Mouse (Mus musculus): Measurements from ENCODE around the gene Cxadr. TPM values are rescaled to one million over a fixed set of nuclear protein-coding genes. Genes with fewer than 3 reads are reported as not detected.
"Not testable (repeated sequence)": the region's sequence is repeated elsewhere in the genome, so short reads cannot be mapped to it uniquely, and the experiment has no call there.

Gene Cxadr
- polyA plus RNA-seq, 1 experiment = 0.67 TPM

DNA sequence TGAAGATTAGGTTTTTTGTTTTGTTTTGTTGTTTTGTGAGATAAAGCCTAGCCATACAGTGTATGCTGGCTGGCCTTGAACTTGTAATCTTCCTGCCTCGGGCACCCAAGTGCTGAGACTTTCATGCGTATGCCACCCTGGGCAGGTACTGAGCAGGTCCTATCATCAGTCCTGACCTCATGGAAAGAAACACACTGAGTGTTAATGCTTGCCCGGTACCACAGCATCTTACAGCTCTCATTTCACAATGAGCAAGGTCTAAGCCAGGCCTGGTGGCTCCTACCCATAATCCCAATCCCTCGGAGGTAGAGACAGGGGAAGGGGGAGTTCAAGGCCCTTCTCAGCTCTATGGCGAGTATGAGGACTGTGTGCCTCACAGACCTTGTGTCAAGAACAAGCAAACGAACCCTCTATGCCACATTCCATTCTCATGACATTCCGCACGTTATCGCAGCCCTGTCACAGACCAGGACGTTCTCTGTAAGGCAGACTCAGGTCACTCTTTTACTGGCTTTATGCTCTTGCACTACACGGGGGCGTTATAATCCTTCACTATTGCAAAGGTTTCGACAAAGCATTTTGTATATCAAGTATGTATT lies 46.1 kb downstream of the Cxadr start:
- Histone ChIP-seq H3K36me3 (ENCODE audit: control insufficient read depth, insufficient read depth) (no peaks in the 10 kb centered on the region), H3K4me2 (ENCODE audit: low read depth) (no peak overlapping the region), H3ac (ENCODE audit: control insufficient read depth, insufficient read length) (no peak overlapping the region), H3K79me2 (ENCODE audit: control insufficient read depth, insufficient read depth) (no peaks in the 10 kb centered on the region), H3K4me3 (no peak overlapping the region), H3K27me3 (ENCODE audit: control insufficient read depth, insufficient read depth, insufficient read length) (no peaks in the 10 kb centered on the region)
- TF ChIP-seq CEBPB (IDR thresholded peaks at IDR 0.05; ENCODE audit: insufficient read depth, poor library complexity, severe bottlenecking) (no peak), TCF3 (IDR thresholded peaks at IDR 0.05; ENCODE audit: insufficient read length, low read depth) (no peak), USF1 (IDR thresholded peaks at IDR 0.05; ENCODE audit: low read depth) (no peak), MAX (IDR thresholded peaks at IDR 0.05; ENCODE audit: low read depth) (no peak), E2F4 (IDR thresholded peaks at IDR 0.05; ENCODE audit: insufficient read depth) (no peak), MYOG (IDR thresholded peaks at IDR 0.05; ENCODE audit: control insufficient read depth in 1 of 3, insufficient read depth in 1 of 3, insufficient read length in 2 of 3, low read depth in 2 of 3) (no peak), REST (IDR thresholded peaks at IDR 0.05; ENCODE audit: insufficient read depth, insufficient read length) (no peak), POLR2AphosphoS2 (IDR thresholded peaks at IDR 0.05; ENCODE audit: insufficient read length, low read depth) (no peak), POLR2A (IDR thresholded peaks at IDR 0.05; ENCODE audit: insufficient read length, low read depth) (no peak), SRF (IDR thresholded peaks at IDR 0.05; ENCODE audit: control insufficient read depth, insufficient read length, low read depth) (no peak), MYOD1 (IDR thresholded peaks at IDR 0.05; ENCODE audit: control insufficient read depth in 1 of 3, insufficient read length in 2 of 3, low read depth in 2 of 3) (no peak), TCF12 (IDR thresholded peaks at IDR 0.05; ENCODE audit: insufficient read depth, poor library complexity, severe bottlenecking) (no peak)

GRCm38 (mm10) chr16:78357757-78358156 lies 56.5 kb downstream of the Cxadr start:
- H3K79me2 ChIP-seq (ENCODE audit: control insufficient read depth, insufficient read depth) = no peaks in the 10 kb centered on the region
- no peak overlapping the region for H3K4me3 ChIP-seq
- no peak overlapping the region for H3ac ChIP-seq (ENCODE audit: control insufficient read depth, insufficient read length)
- peaks cover 25% of the 10 kb centered on the region for H3K36me3 ChIP-seq (ENCODE audit: control insufficient read depth, insufficient read depth)
- no peaks in the 10 kb centered on the region for H3K27me3 ChIP-seq (ENCODE audit: control insufficient read depth, insufficient read depth, insufficient read length)
- H3K4me2 ChIP-seq (ENCODE audit: low read depth) = no peak overlapping the region
- no peak for TF ChIP-seq E2F4 (IDR thresholded peaks at IDR 0.05; ENCODE audit: insufficient read depth)

DNA sequence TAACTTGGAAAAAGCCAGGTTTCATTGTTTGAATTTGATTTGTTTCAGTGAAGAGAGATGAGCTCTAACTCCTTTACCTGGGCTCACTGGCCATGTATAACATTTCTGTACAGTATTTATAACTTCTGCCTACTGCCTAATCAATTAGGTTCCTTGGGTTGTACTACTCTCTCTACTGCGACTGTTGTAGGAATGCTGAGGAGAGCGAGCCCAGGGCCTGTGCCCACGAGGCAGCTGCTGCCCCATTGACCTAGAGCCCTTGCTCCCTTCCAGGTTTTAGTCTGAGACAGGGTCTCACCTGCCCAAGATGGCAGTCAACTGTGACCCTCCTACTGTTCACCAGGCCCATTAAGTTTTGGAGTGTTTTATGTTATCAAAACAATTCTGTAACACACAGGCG lies 60.2 kb downstream of the Cxadr start:
- H3K4me3 ChIP-seq = no peak overlapping the region
- H3K27me3 ChIP-seq (ENCODE audit: control insufficient read depth, insufficient read depth, insufficient read length) = no peaks in the 10 kb centered on the region
- TF ChIP-seq POLR2A (IDR thresholded peaks at IDR 0.05; ENCODE audit: insufficient read length, low read depth) (no peak), CEBPB (IDR thresholded peaks at IDR 0.05; ENCODE audit: insufficient read depth, poor library complexity, severe bottlenecking) (no peak), MAX (IDR thresholded peaks at IDR 0.05; ENCODE audit: low read depth) (no peak), MYOG (IDR thresholded peaks at IDR 0.05; ENCODE audit: control insufficient read depth in 1 of 3, insufficient read depth in 1 of 3, insufficient read length in 2 of 3, low read depth in 2 of 3) (no peak), E2F4 (IDR thresholded peaks at IDR 0.05; ENCODE audit: insufficient read depth) (no peak), SRF (IDR thresholded peaks at IDR 0.05; ENCODE audit: control insufficient read depth, insufficient read length, low read depth) (no peak), USF1 (IDR thresholded peaks at IDR 0.05; ENCODE audit: low read depth) (no peak), TCF12 (IDR thresholded peaks at IDR 0.05; ENCODE audit: insufficient read depth, poor library complexity, severe bottlenecking) (no peak), REST (IDR thresholded peaks at IDR 0.05; ENCODE audit: insufficient read depth, insufficient read length) (no peak), TCF3 (IDR thresholded peaks at IDR 0.05; ENCODE audit: insufficient read length, low read depth) (no peak), MYOD1 (IDR thresholded peaks at IDR 0.05; ENCODE audit: control insufficient read depth in 1 of 3, insufficient read length in 2 of 3, low read depth in 2 of 3) (no peak), POLR2AphosphoS2 (IDR thresholded peaks at IDR 0.05; ENCODE audit: insufficient read length, low read depth) (no peak)
- no peak overlapping the region for H3ac ChIP-seq (ENCODE audit: control insufficient read depth, insufficient read length)
- H3K4me2 ChIP-seq (ENCODE audit: low read depth) = no peak overlapping the region
- peaks cover 38% of the 10 kb centered on the region for H3K36me3 ChIP-seq (ENCODE audit: control insufficient read depth, insufficient read depth)
- no peaks in the 10 kb centered on the region for H3K79me2 ChIP-seq (ENCODE audit: control insufficient read depth, insufficient read depth)

- not testable (repeated sequence) for H3K27me3 ChIP-seq (ENCODE audit: control insufficient read depth, insufficient read depth, insufficient read length); H3ac ChIP-seq (ENCODE audit: control insufficient read depth, insufficient read length); H3K4me3 ChIP-seq; H3K79me2 ChIP-seq (ENCODE audit: control insufficient read depth, insufficient read depth); H3K4me2 ChIP-seq (ENCODE audit: low read depth)
- peaks cover 48% of the 10 kb centered on the region for H3K36me3 ChIP-seq (ENCODE audit: control insufficient read depth, insufficient read depth)
Observed at GRCm38 (mm10) chr16:78364554-78364953, 63.3 kb downstream of the Cxadr start.

DNA sequence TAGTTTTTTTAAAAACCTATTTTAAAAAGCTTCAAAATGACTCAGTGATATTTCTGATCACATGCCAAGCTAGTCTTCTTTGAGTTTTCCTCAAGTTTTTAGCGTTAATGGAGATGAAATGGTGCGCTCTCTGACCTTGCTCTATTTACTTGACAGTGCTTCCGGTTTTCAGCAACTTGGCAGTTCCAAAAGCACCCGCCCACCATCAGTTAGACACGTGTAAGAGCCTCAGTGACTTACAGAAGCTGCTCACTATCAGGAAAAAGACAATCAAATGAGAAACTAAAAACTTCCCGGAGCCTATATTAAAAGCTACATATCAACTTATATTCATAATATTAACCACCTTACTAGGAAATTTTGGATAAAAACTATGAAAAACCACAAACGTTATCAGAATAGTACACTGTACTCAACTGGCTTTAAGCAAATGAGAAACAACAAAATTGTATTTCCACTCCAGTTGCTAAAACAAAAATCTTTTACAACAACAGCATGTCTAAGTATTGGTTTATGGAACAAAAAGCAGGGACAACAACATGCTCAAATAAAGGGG lies 70.3 kb downstream of the Cxadr start:
- H3ac ChIP-seq (ENCODE audit: control insufficient read depth, insufficient read length) = no peak overlapping the region
- peaks cover 38% of the 10 kb centered on the region for H3K36me3 ChIP-seq (ENCODE audit: control insufficient read depth, insufficient read depth)
- no peak overlapping the region for H3K4me2 ChIP-seq (ENCODE audit: low read depth)
- H3K4me3 ChIP-seq = no peak overlapping the region
- peaks cover 32% of the 10 kb centered on the region for H3K79me2 ChIP-seq (ENCODE audit: control insufficient read depth, insufficient read depth)
- TF ChIP-seq POLR2AphosphoS2 (IDR thresholded peaks at IDR 0.05; ENCODE audit: insufficient read length, low read depth) (no peak), MAX (IDR thresholded peaks at IDR 0.05; ENCODE audit: low read depth) (no peak), E2F4 (IDR thresholded peaks at IDR 0.05; ENCODE audit: insufficient read depth) (no peak), TCF3 (IDR thresholded peaks at IDR 0.05; ENCODE audit: insufficient read length, low read depth) (no peak), TCF12 (IDR thresholded peaks at IDR 0.05; ENCODE audit: insufficient read depth, poor library complexity, severe bottlenecking) (no peak), MYOG (IDR thresholded peaks at IDR 0.05; ENCODE audit: control insufficient read depth in 1 of 3, insufficient read depth in 1 of 3, insufficient read length in 2 of 3, low read depth in 2 of 3) (no peak), REST (IDR thresholded peaks at IDR 0.05; ENCODE audit: insufficient read depth, insufficient read length) (no peak), MYOD1 (IDR thresholded peaks at IDR 0.05; ENCODE audit: control insufficient read depth in 1 of 3, insufficient read length in 2 of 3, low read depth in 2 of 3) (no peak), USF1 (IDR thresholded peaks at IDR 0.05; ENCODE audit: low read depth) (no peak), CEBPB (IDR thresholded peaks at IDR 0.05; ENCODE audit: insufficient read depth, poor library complexity, severe bottlenecking) (no peak), POLR2A (IDR thresholded peaks at IDR 0.05; ENCODE audit: insufficient read length, low read depth) (no peak), SRF (IDR thresholded peaks at IDR 0.05; ENCODE audit: control insufficient read depth, insufficient read length, low read depth) (no peak)
- no peaks in the 10 kb centered on the region for H3K27me3 ChIP-seq (ENCODE audit: control insufficient read depth, insufficient read depth, insufficient read length)
